Mouse (Mus musculus) ES-E14 (cell line): ENCODE measurements around the gene Klrg1. TPM values are rescaled to one million over a fixed set of nuclear protein-coding genes. Genes with fewer than 3 reads are reported as not detected.

ENCODE experiments used
- DNase-seq: peaks from one replicate; pipeline ENCODE4 v3.0.0-alpha.2; 2013; ENCODE audit warnings: low read depth, low spot score
- H3K27ac ChIP-seq: 2 replicates; pipeline ENCODE4 v1.5.1; 2012; ENCODE audit warnings: low read depth, mild to moderate bottlenecking, low read length, moderate library complexity, mixed read lengths; ENCODE audit not compliant: poor library complexity, insufficient read depth, severe bottlenecking
- H3K36me3 ChIP-seq: 2 replicates; pipeline ENCODE4 v1.6.1; 2012; ENCODE audit warnings: mild to moderate bottlenecking, low read length, moderate library complexity, mixed read lengths; ENCODE audit not compliant: control insufficient read depth, poor library complexity, insufficient read depth, severe bottlenecking
- H3K4me1 ChIP-seq, 2 experiments: fragments of 150-350 bp in 1 of 2; sonication (generic) in 1 of 2; 2 replicates each; pipeline ENCODE4 v1.6.1; 2012; ENCODE audit warnings: low read length in 2 of 2, mild to moderate bottlenecking in 1 of 2, mixed read lengths in 1 of 2; ENCODE audit not compliant: control insufficient read depth in 2 of 2, insufficient read depth in 2 of 2, poor library complexity in 1 of 2
- H3K4me3 ChIP-seq, 2 experiments: fragments of 150-350 bp in 1 of 2; sonication (generic) in 1 of 2; 2 replicates each; pipeline ENCODE4 v1.5.1; 2012; ENCODE audit warnings: low read length in 2 of 2, low read depth in 1 of 2, mild to moderate bottlenecking in 1 of 2, mixed read lengths in 1 of 2; ENCODE audit not compliant: insufficient read depth in 1 of 2, poor library complexity in 1 of 2, severe bottlenecking in 1 of 2
- H3K9ac ChIP-seq: 2 replicates; pipeline ENCODE4 v1.6.1; 2012; ENCODE audit warnings: low read depth, mild to moderate bottlenecking, low read length, mixed read lengths; ENCODE audit not compliant: poor library complexity, insufficient read depth, severe bottlenecking
- H3K9me3 ChIP-seq: fragments of 150-350 bp; sonication (generic); 2 replicates; pipeline ENCODE4 v1.6.1; 2012; ENCODE audit warnings: low read depth, mild to moderate bottlenecking, low read length; ENCODE audit not compliant: control insufficient read depth, insufficient read depth
- CHD2 ChIP-seq: IDR thresholded peaks from 2 replicates; pipeline ENCODE4 v1.6.1; 2014; ENCODE audit warnings: mild to moderate bottlenecking, low read depth, low read length, inconsistent platforms
- HCFC1 ChIP-seq: IDR thresholded peaks from 2 replicates; pipeline ENCODE4 v1.6.1; 2012; ENCODE audit warnings: low read length, inconsistent platforms, borderline replicate concordance; ENCODE audit not compliant: insufficient read depth
- MAFK ChIP-seq: IDR thresholded peaks from 2 replicates; pipeline ENCODE4 v1.6.1; 2014; ENCODE audit warnings: mild to moderate bottlenecking, low read depth, low read length, inconsistent platforms; ENCODE audit not compliant: insufficient read depth
- ZC3H11A ChIP-seq: IDR thresholded peaks from 2 replicates; pipeline ENCODE4 v1.6.1; 2012; ENCODE audit warnings: low read depth, mild to moderate bottlenecking, inconsistent platforms, low read length, borderline replicate concordance
- ZNF384 ChIP-seq: IDR thresholded peaks from 2 replicates; pipeline ENCODE4 v1.6.1; 2012; ENCODE audit warnings: low read depth, low read length, inconsistent platforms
- in situ Hi-C, 2 experiments: fragments of 600-800 bp; cut with MboI; formaldehyde crosslinking; loops; one replicate each; pipeline ENCODE4 v1.15.1; 2025; ENCODE audit warnings: low sequenced_read_pairs in 2 of 2, inconsistent platforms in 1 of 2; ENCODE audit not compliant: unreplicated experiment in 2 of 2
- total RNA-seq: library from RNA; depleted of rRNA; stranded (reverse); fragments of 300-350 nt; gene quantifications from 2 replicates; pipeline ENCODE4 v1.2.3, GENCODE M21; 2012

The Klrg1 gene
- total RNA-seq, 1 experiment: not detected

DNA sequence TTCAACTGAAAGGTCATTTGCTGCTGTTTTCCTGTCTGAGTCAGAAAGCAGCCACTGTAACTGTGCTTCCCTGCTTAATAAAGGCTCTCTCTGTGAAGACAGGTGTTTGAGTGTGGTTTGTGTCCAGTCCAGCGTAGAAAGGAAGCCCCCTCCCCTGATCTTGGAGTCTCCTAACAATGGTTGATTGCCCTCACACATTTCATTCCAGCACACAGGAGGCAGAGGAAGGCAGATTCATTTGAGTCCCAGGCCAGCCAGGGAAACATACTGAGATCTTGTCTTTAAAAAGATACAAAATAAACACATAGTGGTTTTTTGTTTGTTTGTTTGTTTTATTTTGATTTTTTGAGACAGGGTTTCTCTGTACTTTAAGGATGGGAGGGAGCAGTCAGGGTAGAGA is 19.4 kb upstream of the Klrg1 start:
- TF ChIP-seq ZNF384: no peak
- no peak overlapping the region for H3K4me3 ChIP-seq
- no peak overlapping the region for H3K27ac ChIP-seq
- in situ Hi-C loops: no loop called here
- H3K9ac ChIP-seq: no peak overlapping the region
- H3K9me3 ChIP-seq: no peaks in the 10 kb centered on the region
- DNase-seq: no peak
- peaks cover 3 to 4% of the 10 kb centered on the region in 2 experiments; a peak in 2 of 4 replicates for H3K4me1 ChIP-seq
- H3K36me3 ChIP-seq: no peaks in the 10 kb centered on the region

DNA sequence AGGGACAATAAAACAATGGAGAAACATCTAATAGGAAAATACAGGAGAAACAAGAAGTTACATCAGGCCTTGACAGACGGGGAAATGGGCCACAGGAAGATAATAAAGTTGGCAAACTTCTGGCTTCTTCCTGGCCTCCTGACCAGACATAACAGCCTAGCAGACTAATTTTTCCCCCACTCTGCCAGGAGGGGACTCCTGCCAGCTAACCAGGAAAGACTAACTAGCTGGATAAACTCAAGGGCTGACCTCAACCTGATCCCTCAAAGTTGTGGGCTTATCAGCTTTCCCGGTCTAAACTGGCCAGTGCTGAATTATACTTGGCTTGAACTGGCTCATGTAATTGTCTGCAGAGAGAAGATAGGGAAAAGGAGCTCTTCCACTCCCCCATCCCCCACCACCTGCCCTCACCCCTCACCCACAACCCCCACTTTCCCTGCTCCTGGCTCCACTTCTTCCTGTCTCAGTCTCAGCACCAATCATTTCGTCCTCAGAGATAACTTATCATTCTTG is 17.0 kb upstream of the Klrg1 start:
- Histone ChIP-seq H3K36me3 (no peaks in the 10 kb centered on the region), H3K9ac (no peak overlapping the region), H3K9me3 (no peaks in the 10 kb centered on the region), H3K4me3 (no peak overlapping the region), H3K27ac (no peak overlapping the region), H3K4me1 (peaks cover 4% of the 10 kb centered on the region in 2 experiments; a peak in 2 of 4 replicates)
- in situ Hi-C loops: no loop called here
- no peak for TF ChIP-seq CHD2
- DNase-seq: no peak

DNA sequence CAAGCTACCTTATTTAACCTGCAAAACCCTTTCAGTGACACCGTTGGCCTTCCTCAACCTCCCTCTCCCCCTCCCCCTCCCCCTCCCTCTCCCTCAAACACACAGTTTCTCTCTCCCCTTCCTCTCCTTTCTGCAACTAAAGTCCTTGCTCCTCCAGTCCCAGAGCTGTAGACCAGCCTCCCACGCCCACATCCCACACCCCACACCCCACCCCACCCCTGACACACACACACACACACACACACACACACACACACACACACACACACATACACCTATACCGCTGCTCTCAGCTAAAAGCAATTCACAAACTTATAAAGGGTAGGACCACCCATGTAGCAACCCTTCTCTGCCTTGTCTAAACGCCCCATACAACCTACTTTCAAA is 15.5 kb upstream of the Klrg1 start:
- Histone ChIP-seq H3K36me3 (no peaks in the 10 kb centered on the region), H3K4me3 (no peak overlapping the region), H3K9me3 (no peaks in the 10 kb centered on the region), H3K4me1 (peaks cover 4% of the 10 kb centered on the region in 2 experiments; a peak in 2 of 4 replicates), H3K9ac (no peak overlapping the region), H3K27ac (no peak overlapping the region)
- in situ Hi-C loops: no loop called here
- DNase-seq: no peak
- no peak for TF ChIP-seq HCFC1
- no peak for TF ChIP-seq ZNF384
- no peak for TF ChIP-seq CHD2
- no peak for TF ChIP-seq MAFK
- TF ChIP-seq ZC3H11A: no peak

DNA sequence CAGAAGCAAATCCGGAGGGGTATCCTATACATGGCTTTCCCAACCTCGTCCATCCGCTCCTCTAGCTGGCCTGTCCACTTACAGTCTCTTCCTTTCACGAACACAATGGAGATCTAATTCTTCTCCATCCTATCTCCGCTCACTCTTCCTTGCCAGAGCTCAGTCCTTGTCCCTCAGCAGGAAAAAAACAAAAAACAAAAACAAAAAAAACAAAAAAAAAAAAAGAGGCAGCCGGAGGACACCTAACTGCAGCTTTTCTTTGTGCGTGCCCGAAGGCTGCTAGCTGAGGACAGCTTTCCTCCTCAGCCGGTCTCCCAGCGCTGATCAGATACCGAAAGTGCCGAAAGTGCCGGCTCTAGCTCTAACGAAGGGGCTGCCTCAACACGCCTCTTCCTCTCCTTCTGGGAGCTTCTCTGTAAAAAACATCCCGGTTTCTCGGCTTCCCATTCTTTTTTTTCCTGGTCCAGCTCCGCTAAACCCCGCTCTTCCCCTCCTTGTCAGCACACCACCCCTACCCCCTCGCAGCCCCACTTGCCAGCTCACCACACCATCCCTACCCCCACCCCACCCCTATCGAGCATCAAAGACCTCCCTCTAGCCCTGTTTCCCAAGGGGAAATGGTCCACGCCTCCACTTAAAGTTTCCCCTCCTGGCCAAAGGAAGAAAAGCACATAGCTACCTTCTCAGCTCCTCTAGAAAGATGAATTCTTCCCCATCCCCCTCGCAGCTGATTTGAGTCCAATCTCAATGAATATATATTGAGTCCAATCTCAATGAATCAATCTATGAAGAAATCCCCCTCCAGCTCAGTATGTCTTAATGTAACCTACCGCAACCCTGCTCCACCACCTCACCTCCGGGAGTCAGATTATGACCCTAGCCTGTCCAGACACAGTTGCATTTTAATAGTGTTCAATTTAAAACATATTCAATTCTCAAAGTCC is 14.9 kb upstream of the Klrg1 start:
- Histone ChIP-seq H3K9ac (no peak overlapping the region), H3K4me1 (peaks cover 4% of the 10 kb centered on the region in 2 experiments; a peak in 2 of 4 replicates), H3K9me3 (no peaks in the 10 kb centered on the region), H3K36me3 (no peaks in the 10 kb centered on the region), H3K27ac (no peak overlapping the region), H3K4me3 (peak overlapping the region; percentile 3 to 44; a peak in 2 of 4 replicates)
- no peak for DNase-seq
- TF ChIP-seq ZC3H11A (no peak), ZNF384 (no peak), CHD2 (no peak)
- in situ Hi-C loops: no loop called here

DNA sequence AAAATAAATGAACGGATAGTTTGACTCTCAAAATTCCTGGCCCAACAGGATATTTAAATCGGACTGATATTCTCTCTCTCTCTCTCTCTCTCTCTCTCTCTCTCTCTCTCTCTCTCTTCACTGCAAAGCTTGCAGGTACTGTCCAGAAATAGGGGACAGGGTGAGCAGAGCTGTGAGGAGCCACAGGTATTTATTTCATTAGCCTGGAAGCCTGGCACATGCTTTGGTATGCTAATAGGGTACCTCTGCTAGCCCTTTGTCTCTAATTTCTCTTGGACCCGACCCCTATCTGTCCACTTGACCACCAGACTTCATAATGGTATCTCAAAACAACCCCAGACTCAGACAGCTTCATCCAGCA is 14.2 kb upstream of the Klrg1 start:
- Histone ChIP-seq H3K27ac (no peak overlapping the region), H3K4me1 (peaks cover 4% of the 10 kb centered on the region in 2 experiments; a peak in 2 of 4 replicates), H3K9me3 (no peaks in the 10 kb centered on the region), H3K4me3 (no peak overlapping the region), H3K36me3 (no peaks in the 10 kb centered on the region), H3K9ac (no peak overlapping the region)
- in situ Hi-C loops: no loop called here
- TF ChIP-seq ZC3H11A (no peak), ZNF384 (no peak), CHD2 (no peak), HCFC1 (no peak), MAFK (no peak)
- DNase-seq: no peak
